8 mouse cellular contexts compared by ENCODE assay signal in the genomic region with DNA sequence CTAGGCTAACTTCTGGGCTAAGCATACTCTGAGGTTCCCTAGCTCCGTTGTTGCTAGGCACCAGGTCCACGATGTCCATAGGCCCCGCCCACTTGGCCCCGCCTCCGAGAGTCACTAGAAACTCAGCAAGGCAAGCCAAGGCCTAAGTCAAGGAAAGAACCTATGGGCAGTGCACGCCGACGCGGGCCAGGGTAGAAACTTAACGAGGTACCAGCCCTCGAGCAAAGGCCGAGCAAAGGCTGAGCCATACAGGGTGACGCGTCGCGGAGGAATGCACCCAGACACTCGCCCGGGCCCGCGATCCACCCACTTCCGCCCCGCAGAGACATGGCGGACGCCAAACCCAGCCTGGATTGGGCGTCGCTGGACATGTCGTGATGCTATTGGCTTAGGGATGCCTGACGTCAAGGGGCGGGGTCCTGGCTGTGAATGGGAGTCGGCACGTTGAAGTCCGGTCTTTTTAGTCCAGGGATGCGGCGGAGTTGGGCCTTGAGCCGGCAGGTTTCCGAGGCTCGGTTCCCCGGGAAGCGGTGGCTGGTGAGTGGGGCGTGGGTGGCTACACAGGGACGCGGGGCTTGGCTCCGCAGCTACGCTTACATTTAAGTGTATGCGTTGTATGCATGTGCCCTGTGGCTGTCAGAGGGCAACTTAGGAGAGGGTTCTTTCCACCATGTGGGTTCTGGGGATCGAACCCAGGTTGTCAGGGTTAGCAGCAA. TPM values are rescaled to one million over a fixed set of nuclear protein-coding genes. Genes with fewer than 3 reads are reported as not detected.
DNase-seq lines count a peak whose midpoint lies in the region; ATAC-seq and TF ChIP-seq lines count a peak whose summit lies in the region.

Gene Ttc16, minus strand, starts transcription at position 275 of the 716 bp plus-strand sequence.
Gene Ptrh1, plus strand, starts transcription at position 428 of the 716 bp plus-strand sequence.

- H3K79me2 ChIP-seq in MEL (ENCODE audit: control insufficient read depth, insufficient read depth, low read length, poor library complexity), result no peaks in the 10 kb centered on the region; the same call in 1 of the 2 replicates

- DNase-seq in MEL (ENCODE audit: low read depth, low spot score), result peak; percentile 98
- DNase-seq in cerebellum, adult 2 months, result peak; percentile 97 to 98
- peak; percentile 95 for DNase-seq in forelimb bud, embryonic 11.5 days (ENCODE audit: low read depth, low spot score)
- peak; percentile 97 for DNase-seq in layer of hippocampus, adult 9-10 months (ENCODE audit: low spot score)
- DNase-seq in ovary, postnatal 10 days (ENCODE audit: low spot score), result peak; percentile 96
- DNase-seq in thymus, postnatal 10 days (ENCODE audit: low spot score in 2 of 2), result peak; percentile 94 to 96

- peak in 1 of 2 experiments; percentile 73; a peak in 2 of 4 replicates for TF ChIP-seq POLR2A in MEL (IDR thresholded peaks at IDR 0.05; ENCODE audit: control insufficient read depth in 1 of 2, insufficient read depth in 1 of 2, low read depth in 1 of 2, low read length in 2 of 2, poor library complexity in 1 of 2)
- TF ChIP-seq POLR2A in cerebellum, adult 2 months (IDR thresholded peaks at IDR 0.05; ENCODE audit: borderline replicate concordance, insufficient read depth, low read length), result peak; percentile 47; the same call in 1 of the 2 replicates

- H3K4me2 ChIP-seq in lung, embryonic 16.5 days (ENCODE audit: low read depth, low read length), result peak within 1 kb of the TSS; percentile 95

- peak within 1 kb of the TSS; percentile 51; the same call in 1 of the 2 replicates for H3K27ac ChIP-seq in MEL (ENCODE audit: control insufficient read depth, low read depth, low read length)
- no peak within 1 kb of the TSS for H3K27ac ChIP-seq in cerebellum, adult 2 months (ENCODE audit: insufficient read depth, low read length)
- peak within 1 kb of the TSS; percentile 68 for H3K27ac ChIP-seq in lung, embryonic 16.5 days (ENCODE audit: low read length)

- no peaks in the 10 kb centered on the region for H3K9me3 ChIP-seq in MEL (replicated peaks; ENCODE audit: insufficient read depth, low read length)
- H3K9me3 ChIP-seq in lung, embryonic 16.5 days (ENCODE audit: control insufficient read depth, low read length), result no peaks in the 10 kb centered on the region

- H3K36me3 ChIP-seq in MEL (ENCODE audit: control insufficient read depth in 1 of 2, insufficient read depth in 2 of 2, low read length in 2 of 2), result no peaks in the 10 kb centered on the region
- H3K36me3 ChIP-seq in lung, embryonic 16.5 days (ENCODE audit: control insufficient read depth, insufficient read depth, low read length), result no peaks in the 10 kb centered on the region

- no peak for TF ChIP-seq CTCF in MEL (IDR thresholded peaks at IDR 0.05 in 2 of 3, conservative IDR thresholded peaks at IDR 0.05 in 1 of 3; ENCODE audit: control insufficient read depth in 1 of 3, insufficient read depth in 1 of 3, low read depth in 2 of 3, low read length in 3 of 3, poor library complexity in 1 of 3, severe bottlenecking in 1 of 3)
- TF ChIP-seq CTCF in cerebellum, adult 2 months (IDR thresholded peaks at IDR 0.05; ENCODE audit: borderline replicate concordance, insufficient read depth, low read depth, low read length), result no peak

- ATAC-seq in hematopoietic stem cell, adult 5-6 weeks (replicated peaks in 1 of 2; ENCODE audit: insufficient read depth in 1 of 2, low FRiP score in 2 of 2, low TSS enrichment in 1 of 2, low read depth in 1 of 2, poor library complexity in 2 of 2, severe bottlenecking in 2 of 2), result peak; percentile 94 to 96
- ATAC-seq in lung, embryonic 16.5 days (ENCODE audit: low read depth), result peak; percentile 98

- WGBS in cerebellum, adult 2 months, result under 1% methylated on average over 46 of the region's 46 CpGs
- WGBS in lung, embryonic 16.5 days, result under 1% methylated on average over 41 of the region's 46 CpGs

- H3K27me3 ChIP-seq in MEL (ENCODE audit: control insufficient read depth in 1 of 2, insufficient read depth in 2 of 2, low read length in 2 of 2), result no peaks in the 10 kb centered on the region
- no peaks in the 10 kb centered on the region for H3K27me3 ChIP-seq in cerebellum, adult 2 months (ENCODE audit: control insufficient read depth, insufficient read depth, low read length)
- H3K27me3 ChIP-seq in lung, embryonic 16.5 days (ENCODE audit: control insufficient read depth, insufficient read depth, low read depth, low read length), result no peaks in the 10 kb centered on the region

- H3K4me1 ChIP-seq in MEL (ENCODE audit: control insufficient read depth in 1 of 2, insufficient read depth in 2 of 2, low read length in 2 of 2), result peaks cover 2 to 9% of the 10 kb centered on the region in 2 experiments; a peak in 3 of 4 replicates
- 0 out of 2 replicates have a peak, but pooled peaks cover 3% of the 10 kb centered on the region for H3K4me1 ChIP-seq in cerebellum, adult 2 months (ENCODE audit: control insufficient read depth, insufficient read depth, low read length)
- peaks cover 16% of the 10 kb centered on the region for H3K4me1 ChIP-seq in lung, embryonic 16.5 days (replicated peaks; ENCODE audit: control insufficient read depth, insufficient read depth, low read length)

- TF ChIP-seq EP300 in MEL (IDR thresholded peaks at IDR 0.05; ENCODE audit: low read depth in 1 of 2, low read length in 2 of 2), result 0 out of 4 replicates have a peak, but pooled peaks of 1 of the 2 experiments have one; percentile 10

- TF ChIP-seq RAD21 in MEL (IDR thresholded peaks at IDR 0.05; ENCODE audit: low read depth, low read length), result no peak

- H3K4me3 ChIP-seq in MEL (ENCODE audit: control insufficient read depth in 1 of 2, insufficient read depth in 1 of 2, low read depth in 2 of 2, low read length in 2 of 2), result peak within 1 kb of the TSS; percentile 82 to 99
- H3K4me3 ChIP-seq in cerebellum, adult 2 months (replicated peaks; ENCODE audit: insufficient read depth, low read depth, low read length), result peak within 1 kb of the TSS; percentile 85
- H3K4me3 ChIP-seq in lung, embryonic 16.5 days (ENCODE audit: low read length), result peak within 1 kb of the TSS; percentile 70

- peak within 1 kb of the TSS; percentile 61 for H3K9ac ChIP-seq in MEL (ENCODE audit: control insufficient read depth, low read depth, low read length, poor library complexity, severe bottlenecking)
- peak within 1 kb of the TSS; percentile 72 for H3K9ac ChIP-seq in lung, embryonic 16.5 days (ENCODE audit: low read length)

TF ChIP-seq in MEL, 35 proteins besides CTCF, POLR2A, EP300 and RAD21 (continues in another document):
- TF ChIP-seq TBP (IDR thresholded peaks at IDR 0.05; ENCODE audit: low read depth, low read length) (peak; percentile 27; the same call in 1 of the 2 replicates), USF2 (IDR thresholded peaks at IDR 0.05; ENCODE audit: borderline replicate concordance in 1 of 2, insufficient read depth in 1 of 2, low read depth in 1 of 2, low read length in 2 of 2) (no peak), SMC3 (IDR thresholded peaks at IDR 0.05; ENCODE audit: low read depth, low read length) (no peak), GATA1 (IDR thresholded peaks at IDR 0.05; ENCODE audit: low read depth, low read length) (no peak), UBTF (IDR thresholded peaks at IDR 0.05; ENCODE audit: borderline replicate concordance, insufficient read depth, low read depth, low read length) (0 out of 2 replicates have a peak, but pooled peaks have one; percentile 38), SIN3A (IDR thresholded peaks at IDR 0.05; ENCODE audit: low read length) (peak; percentile 95), MXI1 (IDR thresholded peaks at IDR 0.05; ENCODE audit: low read depth, low read length) (peak; percentile 98), KAT2A (conservative IDR thresholded peaks at IDR 0.05; ENCODE audit: low read depth, low read length) (peak; percentile 71), GABPA (IDR thresholded peaks at IDR 0.05; ENCODE audit: low read depth, low read length) (0 out of 2 replicates have a peak, but pooled peaks have one; percentile 28), JUND (IDR thresholded peaks at IDR 0.05; ENCODE audit: low read depth, low read length) (no peak), USF1 (IDR thresholded peaks at IDR 0.05; ENCODE audit: low read depth, low read length) (0 out of 2 replicates have a peak, but pooled peaks have one; percentile 34), ZMIZ1 (IDR thresholded peaks at IDR 0.05; ENCODE audit: low read depth, low read length) (0 out of 2 replicates have a peak, but pooled peaks have one; percentile 50), HCFC1 (IDR thresholded peaks at IDR 0.05; ENCODE audit: low read depth, low read length) (peak; percentile 94), TCF12 (IDR thresholded peaks at IDR 0.05; ENCODE audit: low read depth, low read length) (peak; percentile 41; the same call in 1 of the 2 replicates), ETS1 (IDR thresholded peaks at IDR 0.05; ENCODE audit: low read depth, low read length) (no peak), CHD1 (IDR thresholded peaks at IDR 0.05; ENCODE audit: low read depth, low read length) (no peak), MAX (IDR thresholded peaks at IDR 0.05; ENCODE audit: low read length) (peak; percentile 79), MAZ (IDR thresholded peaks at IDR 0.05; ENCODE audit: low read depth, low read length) (peak; percentile 52; the same call in 1 of the 2 replicates), ZC3H11A (IDR thresholded peaks at IDR 0.05; ENCODE audit: low read depth, low read length) (no peak), POLR2AphosphoS2 (IDR thresholded peaks at IDR 0.05; ENCODE audit: low read length) (no peak), MYB (IDR thresholded peaks at IDR 0.05; ENCODE audit: low read depth, low read length) (no peak), CHD2 (IDR thresholded peaks at IDR 0.05; ENCODE audit: low read length) (peak; percentile 61), RCOR1 (IDR thresholded peaks at IDR 0.05; ENCODE audit: low read depth, low read length) (no peak), BHLHE40 (IDR thresholded peaks at IDR 0.05; ENCODE audit: borderline replicate concordance, low read depth, low read length) (no peak)

RNA-seq across cellular contexts. Expression of gene Ttc16, which starts in this region (rescaled TPM):
- total RNA-seq in MEL (2012; rRNA removed), result 0.26 and 0.69 TPM in 2 replicates
- under 1 TPM in 1 of 2 experiments, not detected in 1; 0.35 TPM for polyA plus RNA-seq in MEL (2012; ENCODE audit: insufficient read depth in 1 of 2, insufficient read length in 2 of 2, low read depth in 1 of 2, low replicate concordance in 2 of 2, missing spikeins in 1 of 2)
- 2.0 and 2.6 TPM in 2 replicates for polyA plus RNA-seq in cerebellum, adult 2 months (2012; rRNA removed)
- not detected in 2 replicates for total RNA-seq in hematopoietic stem cell, adult 5-6 weeks (2017)
- 1.2 and 2.1 TPM in 2 replicates for polyA plus RNA-seq in lung, embryonic 16.5 days (2015; fragmentation: Nextera tagmentation; extraction: Ambion mirVana)

RNA-seq across cellular contexts. Expression of gene Ptrh1, which starts in this region (rescaled TPM):
- 18.0 and 27.9 TPM in 2 replicates for total RNA-seq in MEL (2012; rRNA removed)
- polyA plus RNA-seq in MEL (2012; ENCODE audit: insufficient read depth in 1 of 2, insufficient read length in 2 of 2, low read depth in 1 of 2, low replicate concordance in 2 of 2, missing spikeins in 1 of 2), result 10 to 100 TPM in 1 of 2 experiments, not detected in 1; 12.3 TPM
- 7.4 and 8.5 TPM in 2 replicates for polyA plus RNA-seq in cerebellum, adult 2 months (2012; rRNA removed)
- total RNA-seq in hematopoietic stem cell, adult 5-6 weeks (2017), result 1.5 and 2.8 TPM in 2 replicates
- polyA plus RNA-seq in lung, embryonic 16.5 days (2015; fragmentation: Nextera tagmentation; extraction: Ambion mirVana), result 4.1 and 4.5 TPM in 2 replicates
